Mouse (Mus musculus): ENCODE measurements at regions not wholly inside any gene's neighbourhood (a gene's known extent, or its start where the extent isn't known, plus 50 kb on each side); places are given as distances from the start of the nearest gene placed in this dataset.
"Not testable (repeated sequence)": the region's sequence is repeated elsewhere in the genome, so short reads cannot be mapped to it uniquely, and the experiment has no call there.

DNA sequence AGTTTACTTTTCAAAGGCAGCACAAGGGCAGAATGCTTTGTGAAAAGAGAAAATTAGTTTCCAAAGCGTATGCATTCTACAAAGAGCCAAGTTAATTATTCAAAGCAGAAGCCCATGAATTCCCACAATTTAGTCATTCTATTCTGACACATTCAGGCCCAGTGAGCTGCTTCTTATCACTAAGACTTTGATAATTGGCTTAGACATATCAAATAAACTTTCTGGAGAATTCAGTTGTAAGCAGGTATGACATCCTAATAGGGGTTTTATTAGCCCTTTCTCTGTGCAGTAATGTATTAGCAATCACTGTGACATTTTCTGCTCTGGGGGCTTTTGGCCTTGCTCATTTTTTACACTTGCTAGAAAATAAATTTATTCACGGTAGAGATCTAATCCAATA lies 161.9 kb upstream of the Gm10306 start:
- no peak for DNase-seq (ENCODE audit: low read depth, low spot score)

GRCm38 (mm10) chr4:94397284-94397683 lies 159.1 kb upstream of the Gm10306 start:
- no peak for DNase-seq (ENCODE audit: low read depth, low spot score)

DNA sequence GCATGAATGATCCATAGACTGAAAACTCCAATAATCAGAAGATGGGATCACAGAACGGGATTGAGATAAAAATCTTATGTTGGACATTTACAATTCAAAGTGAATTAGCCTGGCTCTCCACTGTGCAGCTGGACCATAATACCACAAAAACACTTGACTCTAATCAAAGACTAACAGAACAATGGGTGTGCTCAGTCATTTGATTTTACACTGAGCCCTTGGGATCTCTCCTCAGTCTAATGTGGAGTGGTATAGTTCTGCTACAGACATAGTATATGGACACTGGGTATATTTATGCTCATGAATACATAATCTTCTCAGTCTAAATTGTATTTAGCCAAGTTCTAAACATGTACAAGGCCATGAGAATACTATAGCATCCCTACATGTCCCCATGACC lies 149.4 kb upstream of the Gm10306 start:
- DNase-seq (ENCODE audit: low read depth, low spot score), result no peak

DNA sequence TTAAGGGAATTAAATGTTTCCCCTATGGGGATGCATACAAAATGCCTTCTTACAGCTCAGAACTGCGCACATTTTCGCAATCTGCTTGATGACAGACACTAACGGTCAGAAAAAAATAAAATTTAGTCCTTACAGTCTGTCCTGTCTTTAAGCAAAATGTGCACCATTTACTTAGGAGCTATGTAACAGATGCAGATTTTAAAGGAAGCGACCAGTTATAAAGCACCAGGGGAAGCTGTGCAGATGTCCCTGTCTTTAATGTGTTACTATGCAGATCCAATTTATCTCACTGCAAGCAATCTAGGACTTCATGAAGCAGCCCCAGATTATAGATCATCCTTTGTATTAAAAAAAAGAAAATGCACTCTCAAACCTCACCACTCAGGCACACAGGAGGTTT lies 148.8 kb upstream of the Gm10306 start:
- DNase-seq (ENCODE audit: low read depth, low spot score), result no peak

DNA sequence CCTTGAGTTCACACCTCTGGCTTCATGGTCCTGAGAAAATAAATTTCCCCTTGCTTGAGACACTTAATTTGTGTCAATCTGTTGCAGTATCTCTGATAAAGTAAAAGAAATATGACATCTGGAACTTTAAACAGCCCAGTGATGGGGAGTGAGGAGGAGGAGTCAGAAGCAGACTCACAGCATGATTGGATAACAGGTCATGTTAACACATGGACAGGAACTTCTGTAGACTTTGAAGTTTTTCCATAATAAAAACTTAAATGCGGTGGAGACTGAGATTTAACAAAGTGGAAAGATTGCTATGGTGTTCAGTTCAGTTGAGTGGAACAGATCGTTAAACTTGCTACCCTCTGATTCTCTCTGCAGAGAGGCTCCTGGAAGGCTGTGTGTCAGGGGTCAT lies 143.7 kb upstream of the Gm10306 start:
- DNase-seq (ENCODE audit: low read depth, low spot score), result no peak

DNA sequence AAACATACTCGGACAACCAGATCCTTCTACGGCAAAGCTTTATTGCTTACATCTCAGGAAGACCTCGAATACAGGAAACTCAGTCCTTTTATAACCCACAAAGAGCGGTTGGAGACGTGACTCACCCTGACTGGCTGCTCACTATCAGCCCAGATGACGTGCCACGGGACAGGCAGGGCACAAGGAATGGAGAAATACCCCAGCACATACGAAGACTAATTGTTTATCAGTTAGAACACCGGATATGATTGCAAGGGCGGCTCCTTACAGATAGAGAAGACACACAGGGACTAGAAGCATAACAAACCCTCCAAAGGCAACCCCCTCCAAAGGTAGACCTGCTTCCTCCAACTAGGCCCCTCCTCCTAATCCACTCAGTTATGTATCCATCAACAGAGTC lies 130.8 kb upstream of the Gm10306 start:
- not testable (repeated sequence) for DNase-seq (ENCODE audit: low read depth, low spot score)

GRCm38 (mm10) chr4:94427581-94427980 lies 128.8 kb upstream of the Gm10306 start:
- DNase-seq (ENCODE audit: low read depth, low spot score), result no peak

- DNase-seq (ENCODE audit: low read depth, low spot score), result no peak
These were observed 124.3 kb upstream of the Gm10306 start for GRCm38 (mm10) chr4:94432005-94432404.

- DNase-seq (ENCODE audit: low read depth, low spot score), result peak; percentile 52
These were observed 118.5 kb upstream of the Gm10306 start for GRCm38 (mm10) chr4:94437717-94438435.

GRCm38 (mm10) chr4:94439159-94439836 lies 117.0 kb upstream of the Gm10306 start:
- peak; percentile 81 for DNase-seq (ENCODE audit: low read depth, low spot score)

DNA sequence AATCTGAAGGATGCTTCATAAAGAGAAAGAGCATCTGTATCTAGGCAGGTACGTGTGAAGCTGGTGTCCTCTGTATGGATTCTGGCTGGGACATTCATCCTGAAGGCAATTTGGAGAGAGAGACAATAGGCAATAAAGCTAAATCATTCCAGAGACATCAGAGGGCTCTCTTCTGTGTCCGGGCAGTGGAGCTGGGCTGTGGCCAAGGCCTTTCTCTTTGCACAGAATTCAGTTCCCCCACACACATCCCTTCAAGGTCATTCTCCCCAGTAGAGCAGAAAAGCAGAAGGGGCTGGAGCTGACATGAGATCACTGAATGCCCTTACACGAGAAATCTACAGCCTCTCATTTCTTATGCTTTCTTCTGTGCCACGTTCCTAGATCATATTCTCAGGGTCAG lies 109.7 kb upstream of the Gm10306 start:
- DNase-seq (ENCODE audit: low read depth, low spot score), result no peak

Measured in brain, adult 2 months (tissue).